Mouse (Mus musculus): Measurements from ENCODE around the gene Ttc36. TPM values are rescaled to one million over a fixed set of nuclear protein-coding genes. Genes with fewer than 3 reads are reported as not detected.

Ttc36 gene
- total RNA-seq (2021), result 1 to 10 TPM in 1 of 2 experiments, under 1 TPM in 1; 0.86 to 2.2 TPM
- long read RNA-seq, experiment 1, result 0 reads
- long read RNA-seq, experiment 2, result 0 reads

DNA sequence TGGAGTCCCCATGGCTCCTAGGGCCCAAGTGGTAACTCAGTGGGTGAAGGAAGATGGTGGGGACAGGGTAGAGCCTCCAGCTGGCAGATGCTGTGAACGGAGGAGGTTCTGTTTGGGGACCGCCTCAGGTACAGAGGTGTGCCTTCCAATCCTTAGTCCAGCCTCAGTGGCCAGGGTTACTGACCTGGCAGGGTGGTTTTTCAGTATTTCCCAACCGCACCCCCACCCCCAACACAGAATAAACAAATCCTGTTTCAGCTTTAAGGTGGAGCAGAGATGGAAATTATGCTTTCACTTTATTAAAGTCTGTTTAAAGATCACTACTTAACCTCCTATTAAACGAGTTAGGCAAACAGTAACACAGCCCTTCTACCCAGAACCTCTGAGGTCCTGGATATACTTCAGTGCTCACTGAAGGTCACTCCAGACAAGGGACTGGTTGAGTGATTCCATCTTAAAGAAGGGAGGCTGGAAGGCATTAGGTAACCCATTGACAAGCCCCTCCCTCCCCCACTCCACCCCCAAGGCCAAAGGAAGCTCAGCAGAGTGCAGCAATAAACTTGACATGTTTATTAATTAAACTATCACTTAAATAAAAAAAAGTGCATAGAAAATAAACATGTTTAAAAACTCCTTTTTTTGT, at the start of gene Ttc36:
Gene Ttc36 (minus strand): TSS at position 265 of the 643 bp plus-strand sequence.
- no peak for DNase-seq (ENCODE audit: low spot score in 2 of 2)

DNA sequence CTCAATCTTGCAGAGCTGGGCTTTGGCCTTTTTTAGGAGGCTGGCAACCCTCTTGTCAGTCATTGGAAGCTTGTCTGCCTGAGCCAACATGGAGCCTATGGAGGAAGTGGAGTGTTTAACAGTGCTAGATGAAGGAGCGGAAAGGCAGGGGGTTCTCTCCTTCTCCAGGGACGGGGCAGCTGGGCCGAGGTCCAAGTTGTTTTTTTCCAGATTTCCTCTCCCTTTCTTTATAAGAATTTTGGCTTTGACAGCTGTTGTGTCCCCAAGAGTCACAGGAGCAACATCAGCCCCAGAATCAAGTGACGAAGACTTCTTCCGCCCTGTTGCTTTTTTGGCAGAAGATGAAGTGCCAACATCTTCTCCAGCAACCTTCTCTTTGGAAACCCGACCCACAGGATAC, 44.6 kb upstream of the Ttc36 start:
- DNase-seq (ENCODE audit: low spot score in 2 of 2), result no peak

DNA sequence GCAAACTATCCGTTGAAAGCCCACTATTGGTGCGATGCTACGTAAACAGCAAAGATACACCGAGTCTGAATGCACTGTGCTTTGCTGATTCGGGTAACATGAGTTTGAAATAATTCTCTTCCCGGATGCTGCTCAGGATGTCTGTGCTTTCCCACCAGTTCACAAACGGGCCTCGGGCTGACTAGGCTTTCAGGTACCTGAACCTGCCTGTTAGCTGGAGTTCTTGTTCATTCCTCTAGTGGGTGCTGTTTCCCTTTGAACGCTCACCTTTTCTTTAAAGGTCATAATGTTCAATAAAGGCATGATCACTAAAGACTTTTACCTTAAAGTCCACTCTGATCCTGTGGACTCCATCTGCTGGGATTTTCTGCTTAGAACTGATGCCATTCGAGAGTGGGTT, 38.4 kb upstream of the Ttc36 start:
- DNase-seq (ENCODE audit: low spot score in 2 of 2), result no peak

DNA sequence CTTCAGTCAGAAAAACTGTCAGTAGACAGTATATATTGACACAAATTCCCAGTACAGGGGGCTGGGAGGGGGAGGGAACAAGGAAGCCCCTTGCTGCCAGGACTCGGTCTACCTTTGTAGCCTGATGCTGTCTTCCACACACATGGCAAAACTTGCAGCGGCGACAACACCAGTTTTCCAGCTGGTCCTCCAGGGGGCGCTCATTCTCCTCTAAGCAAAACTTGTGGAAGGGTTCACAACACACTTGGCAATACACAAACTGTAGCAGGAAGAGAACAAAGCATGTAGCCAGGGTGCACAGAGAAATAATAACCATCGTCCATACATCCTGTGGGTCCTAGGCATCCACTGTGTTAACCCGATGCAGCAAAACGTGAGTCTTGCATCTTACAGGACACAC, 33.6 kb upstream of the Ttc36 start:
- DNase-seq (ENCODE audit: low spot score in 2 of 2), result peak; percentile 66 to 76

DNA sequence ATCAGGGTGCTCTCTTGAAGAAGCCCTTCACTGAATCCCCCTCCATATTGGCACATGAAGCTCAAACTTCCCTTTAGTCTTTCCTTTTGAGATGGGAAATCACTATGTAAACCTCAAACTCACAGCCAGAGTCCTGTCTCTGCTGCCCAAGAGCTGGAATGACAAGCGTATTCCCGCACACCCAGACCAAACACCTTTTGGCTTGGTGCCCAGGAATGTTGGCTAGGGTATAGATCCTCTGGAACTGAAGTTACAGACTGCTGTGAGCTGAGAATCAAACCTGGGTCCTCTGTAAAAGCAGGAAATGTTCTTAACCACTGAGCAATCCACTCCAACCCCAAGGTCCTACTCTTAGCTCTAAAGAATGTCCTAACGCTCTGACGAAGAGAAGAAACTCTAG, 29.5 kb upstream of the Ttc36 start:
- DNase-seq (ENCODE audit: low spot score in 2 of 2), result no peak

DNA sequence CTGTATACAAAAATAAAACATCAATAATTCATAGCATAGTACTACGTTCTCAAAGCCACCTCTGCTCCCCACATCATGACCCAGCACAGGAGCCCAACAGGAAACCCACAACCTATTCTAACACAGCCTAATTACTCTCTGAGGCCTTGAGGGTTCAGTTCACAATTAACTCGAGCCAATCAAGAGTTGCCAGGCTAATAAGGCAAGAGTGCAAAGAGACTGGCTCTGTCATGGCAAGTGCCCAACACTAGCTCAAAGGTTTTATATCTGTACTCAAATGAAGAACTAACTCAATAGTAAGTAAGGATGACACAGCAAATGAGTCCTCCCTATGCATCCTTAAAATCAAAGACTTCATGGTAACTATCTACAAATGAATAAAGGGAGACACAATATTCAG, 27.6 kb upstream of the Ttc36 start:
- DNase-seq (ENCODE audit: low spot score in 2 of 2), result no peak

DNA sequence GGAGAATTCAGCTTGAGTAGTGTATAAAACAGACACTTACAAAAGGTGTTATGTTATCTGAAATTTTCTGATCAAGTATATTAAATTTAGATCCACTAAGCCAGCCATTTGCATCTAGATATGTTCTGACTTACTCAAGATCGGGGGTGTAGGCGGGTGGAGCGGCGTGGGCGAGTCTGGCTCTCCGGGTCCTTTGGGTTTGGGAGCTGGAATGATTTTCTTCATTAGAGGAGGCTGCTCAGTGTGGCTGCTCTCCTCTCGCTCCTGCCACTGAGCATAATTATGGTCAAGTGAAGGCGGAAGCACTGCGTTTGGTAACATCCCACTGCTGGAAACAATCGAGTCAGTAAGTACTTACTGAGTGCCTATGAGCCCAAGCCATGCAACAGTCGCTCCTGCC, 26.1 kb upstream of the Ttc36 start:
- DNase-seq (ENCODE audit: low spot score in 2 of 2), result no peak

DNA sequence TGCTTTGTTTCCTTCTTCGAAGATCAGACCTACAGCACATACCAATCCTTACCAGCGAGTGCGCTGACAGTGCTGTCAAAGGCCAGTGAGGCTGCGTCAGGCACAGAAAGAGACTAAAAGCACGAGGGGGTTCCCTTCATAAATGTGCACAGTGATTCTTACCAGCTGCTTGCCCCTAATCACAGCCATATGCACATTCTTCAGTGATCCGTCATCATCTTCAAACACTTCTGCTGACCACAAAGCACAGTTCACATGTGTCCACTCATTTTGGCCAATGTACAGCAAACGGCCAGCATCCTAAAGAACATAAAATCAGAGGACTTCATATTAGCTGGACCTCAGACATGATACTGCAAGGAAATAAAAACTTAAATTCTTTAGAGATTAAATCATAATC, 23.8 kb upstream of the Ttc36 start:
- DNase-seq (ENCODE audit: low spot score in 2 of 2), result no peak

DNA sequence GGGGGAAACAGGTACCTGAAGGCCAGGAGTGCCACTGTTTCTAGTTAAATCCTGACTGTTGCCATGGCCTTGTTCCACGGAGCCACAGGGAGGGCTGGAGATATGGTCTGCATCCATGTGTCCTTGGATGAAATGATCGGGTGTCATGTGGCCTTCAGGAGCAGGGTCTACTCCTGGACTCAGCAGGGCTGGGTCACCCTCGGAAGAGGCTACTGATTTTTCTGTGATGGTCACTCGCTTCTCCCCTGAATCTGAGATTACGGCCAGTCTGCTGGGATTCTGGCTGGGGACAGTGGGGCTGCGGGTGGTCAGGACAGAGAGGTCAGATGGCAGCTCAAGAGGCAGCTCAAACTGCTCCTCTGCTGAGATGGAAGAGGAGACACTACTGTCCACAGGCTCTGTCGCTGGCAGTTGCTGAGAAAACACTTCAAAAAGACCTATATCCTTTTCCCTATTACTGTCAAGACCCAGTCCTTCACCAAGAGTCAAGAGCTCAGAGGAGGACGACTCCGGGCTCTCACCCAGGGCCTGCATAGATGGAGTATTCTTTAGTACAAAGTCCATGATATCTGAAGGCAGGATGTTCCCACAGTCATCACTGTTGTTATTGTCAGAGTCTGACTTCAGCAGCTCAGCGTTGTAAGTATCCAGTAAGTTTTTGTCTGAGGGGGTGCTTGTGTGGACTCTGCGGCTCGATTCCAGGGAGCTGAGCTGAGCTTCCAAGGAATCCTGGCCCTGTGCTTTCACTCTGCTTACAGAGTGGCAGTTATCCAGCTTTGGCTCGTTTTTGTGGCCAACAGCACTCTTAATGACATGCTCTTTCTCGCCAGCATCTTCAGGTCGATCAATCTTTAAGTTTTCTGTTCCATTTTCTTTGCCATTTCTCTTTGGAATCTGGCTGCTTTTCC, 17.3 kb upstream of the Ttc36 start:
- peak in 1 of 2 experiments; percentile 68 for DNase-seq (ENCODE audit: low spot score in 2 of 2)

DNA sequence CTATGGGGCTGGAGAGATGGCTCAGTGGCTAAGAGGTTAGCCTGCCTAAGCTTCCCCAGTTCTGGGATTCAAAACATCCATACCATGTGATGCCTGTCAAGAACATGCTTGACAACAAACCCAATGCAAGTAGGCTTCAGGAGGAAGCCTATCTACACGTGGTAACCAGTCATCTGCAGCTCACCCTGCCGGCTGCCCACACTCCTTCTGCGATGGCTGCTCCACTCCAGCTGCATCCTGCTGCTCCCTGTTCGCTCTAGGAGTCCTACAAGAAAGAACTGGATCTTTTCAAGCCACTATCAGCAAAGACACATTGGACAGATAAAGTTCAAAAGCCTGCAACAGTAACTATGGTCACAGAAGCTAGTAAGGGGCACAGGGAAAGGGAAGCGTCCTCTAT, 14.7 kb upstream of the Ttc36 start:
- no peak for DNase-seq (ENCODE audit: low spot score in 2 of 2)

DNA sequence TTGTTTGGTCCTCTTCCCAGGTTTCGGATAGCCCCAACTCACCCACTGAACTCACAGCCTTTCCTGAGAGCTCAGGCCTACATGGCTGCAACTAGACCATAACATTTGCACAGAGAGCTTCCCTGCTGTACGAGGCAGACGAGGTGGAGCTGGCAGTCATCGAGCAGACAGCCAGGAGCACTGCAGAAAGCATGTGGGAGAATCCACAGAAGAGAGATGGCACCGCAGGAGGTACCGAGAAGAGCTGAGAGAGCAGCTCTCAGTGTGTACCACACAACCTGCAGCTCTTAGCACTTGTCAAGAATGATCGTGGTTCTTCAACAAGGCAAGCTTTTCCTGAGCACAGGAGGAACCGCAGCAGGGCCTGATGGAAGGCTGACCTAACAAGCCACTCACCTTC, 11.3 kb upstream of the Ttc36 start:
- DNase-seq (ENCODE audit: low spot score in 2 of 2), result no peak

DNA sequence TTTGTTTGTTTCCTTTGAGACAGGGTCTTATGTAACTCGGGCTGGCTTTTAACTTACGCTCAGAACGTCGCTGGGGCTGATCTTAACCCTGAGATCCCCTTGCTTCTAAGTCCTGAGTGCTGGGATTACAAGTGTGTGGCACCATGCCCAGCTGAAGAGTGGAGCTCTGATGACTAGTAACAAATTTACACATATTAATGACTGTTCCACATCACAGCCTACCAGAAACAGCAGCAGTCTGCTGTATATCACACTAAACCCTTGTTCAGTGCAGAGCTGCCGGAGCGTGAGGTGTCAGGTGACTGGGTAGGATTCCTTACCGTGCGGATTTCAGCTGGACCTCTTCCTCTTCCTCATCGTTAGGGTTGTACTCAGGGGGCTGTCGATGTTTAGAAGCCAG, 7.4 kb upstream of the Ttc36 start:
- DNase-seq (ENCODE audit: low spot score in 2 of 2), result no peak

DNA sequence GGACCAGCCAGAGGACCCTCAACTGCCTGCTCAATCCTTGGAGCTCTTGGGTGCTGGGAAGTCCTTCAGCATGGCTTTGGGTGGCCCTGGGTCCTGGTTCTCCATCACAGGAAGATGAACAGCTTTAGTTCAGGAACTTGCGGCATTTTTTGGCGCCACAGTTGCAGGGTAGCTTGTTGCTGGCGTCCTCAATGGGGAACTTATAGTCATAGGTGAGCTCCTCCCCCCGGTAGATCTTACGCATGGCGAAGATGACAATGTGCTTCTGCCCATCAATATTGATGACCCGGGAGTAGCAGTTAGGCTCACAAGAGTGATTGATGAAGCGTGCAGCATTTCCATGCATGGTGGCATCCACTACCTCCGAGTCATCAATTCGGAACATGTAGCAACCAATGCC, 4.9 kb upstream of the Ttc36 start:
- no peak for DNase-seq (ENCODE audit: low spot score in 2 of 2)

DNA sequence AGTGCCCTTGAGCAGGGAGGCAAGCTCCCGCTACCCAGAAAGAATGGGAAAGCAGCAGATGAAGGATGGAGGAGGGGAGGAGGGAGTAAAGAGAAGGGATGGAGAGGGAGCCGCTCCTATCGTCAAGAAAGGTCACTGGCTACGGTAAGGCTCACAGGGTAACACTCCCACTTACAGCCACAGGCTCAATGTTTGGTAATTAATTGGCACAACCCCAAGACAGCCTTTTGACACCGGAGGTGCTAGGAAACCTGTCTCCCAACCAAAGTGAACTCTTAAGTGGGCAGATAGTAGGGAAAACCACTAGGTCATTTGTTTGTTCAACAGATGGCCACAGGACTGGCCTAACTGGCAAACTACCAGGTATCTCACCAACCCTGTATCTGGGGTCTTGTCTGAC, 4.3 kb upstream of the Ttc36 start:
- DNase-seq (ENCODE audit: low spot score in 2 of 2), result no peak

DNA sequence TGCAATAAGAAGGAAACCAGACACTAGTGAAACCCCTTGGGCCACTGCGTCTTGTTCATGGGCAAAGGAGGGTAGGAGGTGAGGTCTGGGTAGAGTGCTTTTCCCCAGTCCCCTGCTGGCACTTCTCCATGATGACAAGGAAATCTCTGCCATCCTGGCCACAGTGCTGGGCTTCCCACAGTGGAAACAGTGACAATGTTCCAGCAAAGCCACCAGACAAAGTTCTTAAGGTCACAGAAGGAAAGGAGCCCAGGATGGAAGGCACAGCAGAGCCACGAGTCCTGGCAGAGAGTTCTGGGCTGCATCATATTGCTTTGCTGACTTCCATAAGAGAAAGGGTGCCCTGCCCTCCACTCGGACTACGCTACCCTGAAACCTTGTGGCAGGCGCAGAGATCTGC, 2.7 kb upstream of the Ttc36 start:
- DNase-seq (ENCODE audit: low spot score in 2 of 2), result no peak

DNA sequence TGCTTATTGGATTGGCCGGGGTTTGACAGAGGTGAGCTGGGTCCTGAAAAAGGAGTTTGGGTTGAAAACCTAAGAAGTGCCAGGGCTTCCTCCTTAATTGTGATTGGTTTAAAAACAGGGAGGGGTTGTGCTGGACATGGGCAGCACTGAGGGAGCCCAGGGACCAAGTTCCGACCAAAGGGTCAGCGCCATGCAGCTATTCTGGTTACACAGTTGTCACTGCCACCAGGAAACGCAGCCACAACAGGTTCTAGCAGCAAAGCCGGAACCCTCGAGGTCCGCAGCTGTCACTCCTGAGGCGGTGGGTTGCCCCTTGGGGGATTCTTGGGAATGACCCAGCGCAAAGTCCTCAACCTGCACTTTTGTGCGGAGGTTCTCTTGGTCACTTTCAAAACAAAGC, 1.8 kb upstream of the Ttc36 start:
- DNase-seq (ENCODE audit: low spot score in 2 of 2), result no peak

DNA sequence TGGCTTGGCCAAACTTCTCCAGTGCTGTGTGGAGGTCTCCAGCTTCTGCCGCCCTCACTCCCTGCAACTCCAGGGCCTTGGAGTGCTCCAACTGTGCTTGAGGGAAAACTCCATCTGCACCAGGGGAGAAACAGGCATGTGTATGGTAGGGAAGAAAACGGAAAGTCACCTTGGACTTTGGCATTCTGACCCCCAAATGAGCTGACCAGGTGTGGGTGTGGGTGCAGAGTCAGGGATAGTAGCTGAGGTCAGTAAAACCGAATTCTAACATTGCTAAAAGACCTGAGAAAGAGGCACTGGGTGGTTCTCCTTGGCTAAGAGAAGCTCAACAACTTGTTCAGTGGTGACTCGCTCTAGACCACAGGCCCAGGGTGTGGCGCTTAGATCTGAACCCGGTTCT, 1.2 kb downstream of the Ttc36 start:
- no peak for DNase-seq (ENCODE audit: low spot score in 2 of 2)

DNA sequence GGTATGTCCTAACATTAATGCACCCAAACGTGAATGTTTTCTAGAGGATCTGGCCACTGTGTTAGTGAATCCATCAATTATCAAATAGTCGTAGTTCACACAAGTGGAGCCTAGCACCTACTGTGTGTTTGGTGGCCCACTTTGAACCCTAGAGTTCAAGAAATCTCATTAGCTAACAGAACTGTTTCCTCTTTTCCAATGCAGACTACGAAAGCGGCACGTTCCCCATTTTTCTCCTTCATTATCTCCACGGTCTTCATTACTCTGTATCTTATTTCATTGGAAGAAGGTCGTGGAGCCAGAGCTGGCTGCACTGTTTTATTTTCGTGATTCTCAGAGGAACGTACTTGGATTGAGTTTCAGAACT, 2.9 kb downstream of the Ttc36 start:
- DNase-seq (ENCODE audit: low spot score in 2 of 2), result no peak

DNA sequence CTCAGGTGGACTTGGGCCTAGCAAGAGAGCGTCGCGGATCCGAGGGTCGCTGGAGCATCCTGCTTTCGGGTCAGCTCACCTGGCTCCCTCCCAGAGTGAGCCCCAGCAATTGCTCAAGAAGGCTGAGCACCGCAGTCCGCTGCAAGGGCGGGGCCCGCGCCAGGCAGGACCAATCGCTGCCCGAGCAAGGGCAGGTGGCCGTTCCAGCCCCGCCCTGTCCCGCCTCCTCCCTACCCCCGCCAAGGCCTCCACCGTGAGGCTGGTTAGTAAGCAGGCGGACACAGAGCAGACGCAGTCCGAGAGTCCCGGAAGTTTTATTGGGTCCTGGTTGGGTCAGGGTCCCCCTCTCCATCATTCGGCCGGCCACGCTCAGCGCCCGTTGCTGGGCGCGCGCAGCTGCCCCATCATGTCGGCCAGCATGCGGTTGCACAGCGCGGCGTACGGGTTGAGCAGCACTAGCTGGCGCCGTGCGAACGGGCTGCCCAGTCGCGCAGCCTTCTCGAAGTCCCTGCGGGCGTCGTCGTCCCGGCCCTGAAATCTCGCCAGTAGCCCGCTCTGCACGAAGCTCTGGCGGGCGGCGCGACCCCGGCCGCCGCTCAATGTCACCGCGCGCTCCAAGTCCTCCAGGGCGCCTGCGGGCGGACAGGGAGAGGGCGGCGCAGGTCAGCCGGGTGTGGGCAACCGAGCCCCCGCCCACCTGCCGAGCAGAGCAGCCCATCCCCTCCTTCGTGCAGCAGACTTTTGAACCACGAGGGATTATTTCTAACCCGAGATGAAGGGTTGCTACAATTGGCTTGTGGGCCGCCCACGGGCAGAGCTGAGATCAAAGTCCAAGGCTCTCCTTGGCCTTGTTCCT, 3.5 kb downstream of the Ttc36 start, which contains the start of gene Tmem25:
Gene Tmem25 (minus strand): TSS at position 206 of the 856 bp plus-strand sequence.
- peak; percentile 63 to 77 for DNase-seq (ENCODE audit: low spot score in 2 of 2)

DNA sequence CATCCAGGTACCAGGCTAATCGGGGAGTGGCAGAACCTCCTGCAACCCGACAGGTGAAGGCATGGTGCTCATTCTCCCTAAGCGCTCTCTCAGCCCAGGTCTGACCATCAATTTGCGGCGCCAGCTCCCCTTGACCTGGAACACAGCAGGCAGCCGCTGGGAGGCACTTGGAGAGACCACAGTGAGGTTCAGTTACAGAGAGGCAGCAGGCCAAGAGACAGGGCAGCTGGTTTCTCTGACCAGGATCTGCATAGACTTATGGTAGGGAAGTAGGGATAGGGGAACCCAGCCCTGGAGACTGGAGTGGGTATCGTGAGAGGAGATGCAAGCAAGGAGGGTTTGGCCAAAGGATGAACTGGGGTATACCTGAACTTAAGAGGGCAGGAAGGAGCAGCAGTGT, 4.6 kb downstream of the Ttc36 start:
- DNase-seq (ENCODE audit: low spot score in 2 of 2), result no peak

DNA sequence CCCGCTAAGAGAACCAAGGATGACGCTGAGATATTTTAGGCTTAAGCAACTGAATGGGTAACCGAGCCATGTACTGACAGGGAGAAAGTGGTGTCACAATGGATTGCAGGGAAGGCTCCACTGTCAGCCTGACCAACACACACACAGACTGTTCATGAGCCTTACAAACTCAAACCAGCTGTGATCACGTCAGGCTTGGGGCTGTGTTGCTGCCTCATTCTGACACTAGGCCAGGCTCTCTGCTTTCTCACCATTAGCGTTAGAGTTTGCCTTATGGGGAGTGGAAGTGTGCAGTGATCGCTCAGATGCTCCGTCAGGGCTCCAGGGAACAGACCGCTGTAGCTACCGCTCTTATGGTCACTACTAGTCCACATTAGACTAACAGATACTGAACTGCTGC, 10.0 kb downstream of the Ttc36 start:
- DNase-seq (ENCODE audit: low spot score in 2 of 2), result no peak

All from gastrocnemius, postnatal 4 days (tissue).